Mouse (Mus musculus) thymus, adult 2 months (tissue): ENCODE measurements around the gene Olfr733. TPM values are rescaled to one million over a fixed set of nuclear protein-coding genes. Genes with fewer than 3 reads are reported as not detected.

Experiments
- DNase-seq: peaks from one replicate; pipeline ENCODE4 v3.0.0; 2021
- H3K27ac ChIP-seq: fragments of 200-500 bp; 2 replicates; pipeline ENCODE4 v1.5.1; 2012; ENCODE audit warnings: low read length, control low read depth; ENCODE audit not compliant: control insufficient read depth, insufficient read depth
- H3K27me3 ChIP-seq: fragments of 200-500 bp; 2 replicates; pipeline ENCODE4 v1.6.1; 2012; ENCODE audit warnings: mild to moderate bottlenecking, low read length, moderate library complexity, mixed read lengths; ENCODE audit not compliant: control insufficient read depth, insufficient read depth
- H3K36me3 ChIP-seq: fragments of 200-500 bp; 2 replicates; pipeline ENCODE4 v1.6.1; 2012; ENCODE audit warnings: mild to moderate bottlenecking, low read length, moderate library complexity; ENCODE audit not compliant: control insufficient read depth, insufficient read depth
- H3K4me1 ChIP-seq: fragments of 200-500 bp; replicated peaks from 2 replicates; pipeline ENCODE4 v1.6.1; 2012; ENCODE audit warnings: low read length; ENCODE audit not compliant: control insufficient read depth, insufficient read depth
- H3K4me3 ChIP-seq: fragments of 200-500 bp; 2 replicates; pipeline ENCODE4 v1.5.1; 2012; ENCODE audit warnings: mild to moderate bottlenecking, low read length, control low read depth, moderate library complexity; ENCODE audit not compliant: control insufficient read depth, insufficient read depth
- CTCF ChIP-seq: fragments of 200-500 bp; IDR thresholded peaks from 2 replicates; pipeline ENCODE4 v1.5.1; 2012; ENCODE audit warnings: mild to moderate bottlenecking, control low read depth, low read length, moderate library complexity, borderline replicate concordance; ENCODE audit not compliant: control insufficient read depth, poor library complexity, insufficient read depth; ENCODE audit errors: extremely low read depth
- POLR2A ChIP-seq: fragments of 200-500 bp; IDR thresholded peaks from 2 replicates; pipeline ENCODE4 v1.6.1; 2012; ENCODE audit warnings: mild to moderate bottlenecking, low read length, control low read depth, moderate library complexity; ENCODE audit not compliant: control insufficient read depth, poor library complexity, insufficient read depth; ENCODE audit errors: extremely low read depth
- WGBS: fragments of 180-500 bp; shearing (Covaris S2); methylation state at CpG from one replicate; pipeline ENCODE4 v1.1.7; 2018; 5-methylcytosine and 5-hydroxymethylcytosine counted together
- polyA plus RNA-seq: library from polyadenylated mRNA; depleted of rRNA; stranded (reverse); fragments of >200 nt; gene quantifications from 2 replicates; pipeline ENCODE4 v1.2.3, GENCODE M21; 2012; rRNA removed

Gene Olfr733
- polyA plus RNA-seq = not detected in 2 replicates

DNA sequence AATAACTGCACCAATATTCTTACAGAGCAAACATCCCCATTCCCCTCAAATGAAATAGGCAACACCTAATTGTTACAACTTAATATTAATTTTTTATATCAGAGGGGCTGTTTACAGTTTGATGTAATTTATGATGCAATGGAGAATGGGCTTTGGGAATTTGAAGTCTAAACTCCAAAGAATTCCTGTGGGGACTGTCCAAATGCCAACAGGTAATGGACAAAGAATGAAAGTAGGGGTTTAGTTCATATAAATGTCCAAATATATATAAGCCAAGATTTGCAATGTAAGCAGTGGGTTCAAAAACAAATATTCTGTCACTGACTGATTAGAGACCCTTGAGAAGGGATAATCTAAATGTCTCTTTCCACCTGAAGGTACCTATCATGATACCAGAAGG lies at the start of gene Olfr733:
Gene Olfr733, minus strand, starts transcription at position 101 of the 400 bp plus-strand sequence.
- H3K27me3 ChIP-seq = no peaks in the 10 kb centered on the region
- no peak within 1 kb of the TSS for H3K27ac ChIP-seq
- DNase-seq = no peak
- no peaks in the 10 kb centered on the region for H3K36me3 ChIP-seq
- no peaks in the 10 kb centered on the region for H3K4me1 ChIP-seq
- TF ChIP-seq CTCF (no peak), POLR2A (no peak)
- H3K4me3 ChIP-seq = no peak within 1 kb of the TSS

DNA sequence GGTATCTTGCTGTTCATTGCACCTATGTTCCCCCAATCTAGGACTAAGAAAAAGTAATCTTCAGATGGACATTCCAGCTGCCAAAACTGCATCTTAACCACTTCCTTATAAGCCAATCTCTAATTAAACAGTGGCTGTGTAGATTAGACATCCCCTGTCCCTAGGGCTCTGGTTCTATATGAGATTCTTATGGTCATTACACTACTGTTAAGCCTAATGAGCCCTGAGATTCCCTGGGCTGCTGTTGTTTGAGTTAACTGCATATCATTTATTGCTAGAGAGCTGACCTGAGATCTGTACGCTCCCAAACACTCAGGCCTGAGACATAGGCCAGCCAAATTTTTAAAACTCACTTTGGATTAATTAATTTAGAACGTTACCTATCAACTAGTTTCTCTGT lies 47.5 kb upstream of the Olfr733 start, which contains the start of gene Olfr735:
Gene Olfr735, minus strand, starts transcription at position 77 of the 400 bp plus-strand sequence.
- Histone ChIP-seq H3K27me3 (no peaks in the 10 kb centered on the region), H3K27ac (no peak within 1 kb of the TSS), H3K4me1 (no peaks in the 10 kb centered on the region), H3K36me3 (no peaks in the 10 kb centered on the region), H3K4me3 (no peak within 1 kb of the TSS)
- no peak for DNase-seq
- TF ChIP-seq CTCF = no peak
- no peak for TF ChIP-seq POLR2A
- WGBS = 90% methylated on average over 2 of the region's 2 CpGs

- Histone ChIP-seq H3K4me3 (no peak within 1 kb of the TSS), H3K27me3 (no peaks in the 10 kb centered on the region), H3K4me1 (no peaks in the 10 kb centered on the region), H3K27ac (no peak within 1 kb of the TSS), H3K36me3 (no peaks in the 10 kb centered on the region)
- 76% methylated on average over 1 of the region's 1 CpGs for WGBS
- TF ChIP-seq POLR2A = no peak
- no peak for TF ChIP-seq CTCF
- DNase-seq = no peak
Measured at GRCm38 (mm10) chr14:50326661-50327060, 25.3 kb upstream of the Olfr733 start, which contains the start of gene Olfr734. Gene Olfr734 (minus strand): TSS chr14:50326761.

DNA sequence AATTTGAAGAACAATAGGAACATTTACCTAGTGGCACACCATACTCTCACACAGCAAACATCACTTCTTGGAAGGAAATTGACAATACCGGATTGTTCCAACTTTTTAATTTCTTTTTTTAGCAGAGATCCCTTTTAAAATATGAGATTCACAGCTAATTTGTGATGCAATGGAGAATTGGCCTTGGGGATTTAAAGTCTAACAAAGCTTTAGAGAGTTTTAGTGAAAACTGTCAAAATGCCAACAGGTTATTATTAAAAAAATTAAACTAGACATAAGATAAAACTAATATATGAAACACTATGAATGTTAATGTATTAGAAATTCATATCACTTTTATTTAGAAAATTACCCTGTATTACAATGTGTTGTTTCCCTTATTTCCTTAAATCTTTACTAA lies 17.2 kb downstream of the Olfr733 start, which contains the start of gene Olfr732:
Gene Olfr732, minus strand, starts transcription at position 101 of the 400 bp plus-strand sequence.
- WGBS = 96% methylated on average over 1 of the region's 1 CpGs
- H3K27ac ChIP-seq = no peak within 1 kb of the TSS
- no peaks in the 10 kb centered on the region for H3K36me3 ChIP-seq
- H3K4me3 ChIP-seq = no peak within 1 kb of the TSS
- DNase-seq = no peak
- no peaks in the 10 kb centered on the region for H3K4me1 ChIP-seq
- TF ChIP-seq POLR2A (no peak), CTCF (no peak)
- no peaks in the 10 kb centered on the region for H3K27me3 ChIP-seq

Other genes with a start within 250 kb of the Olfr733 start
- gene Olfr726, start 210.6 kb downstream of the Olfr733 start, polyA plus RNA-seq = not detected in 2 replicates
- gene Olfr727, start 178.3 kb downstream of the Olfr733 start, polyA plus RNA-seq = not detected in 2 replicates
- not detected in 2 replicates for gene Olfr728, start 158.8 kb downstream of the Olfr733 start, polyA plus RNA-seq
- gene Olfr729, start 148.6 kb downstream of the Olfr733 start, polyA plus RNA-seq = not detected in 2 replicates
- not detected in 2 replicates for gene Olfr730, start 113.3 kb downstream of the Olfr733 start, polyA plus RNA-seq
- not detected in 2 replicates for gene Olfr731, start 59.7 kb downstream of the Olfr733 start, polyA plus RNA-seq
- not detected in 2 replicates for gene Olfr732, start 17.3 kb downstream of the Olfr733 start, polyA plus RNA-seq
- not detected in 2 replicates for gene Olfr734, start 25.2 kb upstream of the Olfr733 start, polyA plus RNA-seq
- gene Olfr735, start 47.4 kb upstream of the Olfr733 start, polyA plus RNA-seq = not detected in 2 replicates
- 1.5 and 2.4 TPM in 2 replicates for gene Tlr11, start 56.4 kb upstream of the Olfr733 start, polyA plus RNA-seq
- gene Olfr736, start 79.6 kb upstream of the Olfr733 start, polyA plus RNA-seq = not detected in 2 replicates
- not detected in 2 replicates for gene Olfr738, start 106.0 kb upstream of the Olfr733 start, polyA plus RNA-seq
- not detected in 2 replicates for gene Olfr739, start 117.1 kb upstream of the Olfr733 start, polyA plus RNA-seq
- not detected in 2 replicates for gene Olfr740, start 144.0 kb upstream of the Olfr733 start, polyA plus RNA-seq
- gene Olfr741, start 171.2 kb upstream of the Olfr733 start, polyA plus RNA-seq = not detected in 2 replicates
- gene Olfr742, start 202.1 kb upstream of the Olfr733 start, polyA plus RNA-seq = not detected in 2 replicates
- gene Olfr743, start 220.3 kb upstream of the Olfr733 start, polyA plus RNA-seq = not detected in 2 replicates